Mouse (Mus musculus) layer of hippocampus, adult 2 months (tissue): ENCODE measurements at regions not wholly inside any gene's neighbourhood (a gene's known extent, or its start where the extent isn't known, plus 50 kb on each side); places are given as distances from the start of the nearest gene placed in this dataset.

Experiments
- DNase-seq, 2 experiments: peaks; one replicate each; pipeline ENCODE4 v3.0.0; 2022; ENCODE audit warnings: low spot score in 2 of 2
- H3K27ac ChIP-seq: fragments of 200-600 bp; 2 replicates; pipeline ENCODE4 v1.8.1; 2022
- H3K4me3 ChIP-seq: fragments of 200-600 bp; 2 replicates; pipeline ENCODE4 v1.8.1; 2022; ENCODE audit warnings: mild to moderate bottlenecking
- CTCF ChIP-seq: fragments of 200-600 bp; conservative IDR thresholded peaks from 2 replicates; pipeline ENCODE4 v1.8.1; 2022; ENCODE audit warnings: antibody characterized with exemption, mild to moderate bottlenecking, moderate library complexity

GRCm38 (mm10) chr4:80691774-80692485 lies 142.0 kb upstream of the Tyrp1 start:
- Histone ChIP-seq H3K27ac (no peak overlapping the region), H3K4me3 (no peak overlapping the region)
- TF ChIP-seq CTCF = no peak
- no peak for DNase-seq

GRCm38 (mm10) chr4:80712698-80713097 lies 121.2 kb upstream of the Tyrp1 start:
- no peak overlapping the region for H3K27ac ChIP-seq
- no peak for TF ChIP-seq CTCF
- no peak for DNase-seq
- no peak overlapping the region for H3K4me3 ChIP-seq

- peak in 1 of 2 experiments; percentile 20 for DNase-seq
- no peak overlapping the region for H3K4me3 ChIP-seq
- H3K27ac ChIP-seq = no peak overlapping the region
- no peak for TF ChIP-seq CTCF
These were observed 88.8 kb upstream of the Tyrp1 start for GRCm38 (mm10) chr4:80744975-80745734.

DNA sequence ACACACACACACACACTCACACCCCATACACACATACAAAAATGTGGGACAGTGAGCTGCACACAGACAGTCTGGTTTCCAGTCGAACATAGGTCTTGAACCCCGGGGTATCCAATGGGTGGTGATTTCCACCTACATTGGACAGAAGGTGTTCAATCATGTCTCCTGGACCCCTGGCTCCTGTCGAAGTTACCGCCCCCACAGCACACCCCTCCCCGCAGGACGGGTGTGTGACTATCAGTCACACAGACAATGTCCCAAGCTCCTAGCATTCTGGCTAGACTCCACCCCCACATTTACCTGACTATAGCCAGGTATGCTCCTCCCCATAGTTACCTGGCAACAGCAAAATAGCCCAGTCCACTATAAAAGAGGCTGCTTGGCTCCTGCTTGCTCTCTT lies 81.7 kb upstream of the Tyrp1 start:
- no peak overlapping the region for H3K4me3 ChIP-seq
- no peak for TF ChIP-seq CTCF
- no peak for DNase-seq
- no peak overlapping the region for H3K27ac ChIP-seq

- Histone ChIP-seq H3K27ac (no peak overlapping the region), H3K4me3 (no peak overlapping the region)
- DNase-seq = no peak
- no peak for TF ChIP-seq CTCF
These were observed 77.8 kb upstream of the Tyrp1 start for GRCm38 (mm10) chr4:80756114-80756513.

GRCm38 (mm10) chr4:80764024-80764423 lies 69.9 kb upstream of the Tyrp1 start:
- no peak for DNase-seq
- Histone ChIP-seq H3K4me3 (no peak overlapping the region), H3K27ac (no peak overlapping the region)
- TF ChIP-seq CTCF = no peak

DNA sequence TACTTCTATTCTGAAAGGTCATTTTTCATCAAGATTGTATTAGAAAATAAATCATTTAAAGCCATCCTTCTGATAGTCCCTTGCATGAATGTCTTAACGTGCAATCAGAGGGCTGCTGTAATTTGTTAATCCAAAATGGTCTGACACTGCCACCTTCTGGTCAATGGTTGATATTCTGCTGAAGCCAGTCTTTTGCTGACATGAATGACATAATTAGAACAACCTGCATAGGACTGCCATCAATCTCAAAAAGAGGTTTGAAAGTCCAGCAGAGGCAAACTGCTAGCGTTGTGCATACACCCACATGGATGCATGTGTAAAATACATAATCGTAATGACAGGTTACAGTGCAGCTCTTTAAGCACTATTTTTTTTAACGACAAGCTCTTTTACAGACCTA lies 68.1 kb upstream of the Tyrp1 start:
- H3K4me3 ChIP-seq = no peak overlapping the region
- H3K27ac ChIP-seq = no peak overlapping the region
- TF ChIP-seq CTCF = peak; percentile 96
- DNase-seq = peak; percentile 76 to 84

- Histone ChIP-seq H3K4me3 (no peak overlapping the region), H3K27ac (no peak overlapping the region)
- TF ChIP-seq CTCF = no peak
- no peak for DNase-seq
These were observed 66.5 kb upstream of the Tyrp1 start for GRCm38 (mm10) chr4:80767447-80767846.
